Mouse (Mus musculus): ENCODE measurements around the gene Clasp1. TPM values are rescaled to one million over a fixed set of nuclear protein-coding genes. Genes with fewer than 3 reads are reported as not detected.
"Not testable (repeated sequence)": the region's sequence is repeated elsewhere in the genome, so short reads cannot be mapped to it uniquely, and the experiment has no call there.

Clasp1 gene
- polyA plus RNA-seq, 1 experiment from 2014 or later: 103 TPM

GRCm38 (mm10) chr1:118567659-118568058, 178.8 kb downstream of the Clasp1 start:
- no peaks in the 10 kb centered on the region for H3K4me1 ChIP-seq (replicated peaks)
- no peak overlapping the region for H3K27ac ChIP-seq (replicated peaks)
- no peaks in the 10 kb centered on the region for H3K27me3 ChIP-seq
- H3K36me3 ChIP-seq: peaks cover 95% of the 10 kb centered on the region
- ATAC-seq (ENCODE audit: low read depth): no peak
- no peak overlapping the region for H3K4me3 ChIP-seq
- no peak overlapping the region for H3K9ac ChIP-seq
- no peak overlapping the region for H3K4me2 ChIP-seq
- no peaks in the 10 kb centered on the region for H3K9me3 ChIP-seq
- 96% methylated on average over 3 of the region's 3 CpGs for WGBS

- 90% methylated on average over 2 of the region's 2 CpGs for WGBS
- Histone ChIP-seq H3K4me2 (no peak overlapping the region), H3K36me3 (peaks cover 60% of the 10 kb centered on the region), H3K27me3 (no peaks in the 10 kb centered on the region), H3K4me1 (replicated peaks) (no peaks in the 10 kb centered on the region), H3K9ac (no peak overlapping the region), H3K27ac (replicated peaks) (no peak overlapping the region), H3K9me3 (no peaks in the 10 kb centered on the region), H3K4me3 (no peak overlapping the region)
- no peak for ATAC-seq (ENCODE audit: low read depth)
These were observed 191.4 kb downstream of the Clasp1 start for GRCm38 (mm10) chr1:118580174-118580702.

GRCm38 (mm10) chr1:118581179-118581578, 192.3 kb downstream of the Clasp1 start:
- no peak overlapping the region for H3K4me2 ChIP-seq
- H3K27me3 ChIP-seq: no peaks in the 10 kb centered on the region
- H3K4me3 ChIP-seq: no peak overlapping the region
- WGBS: 98% methylated on average over 8 of the region's 8 CpGs
- ATAC-seq (ENCODE audit: low read depth): no peak
- H3K9ac ChIP-seq: no peak overlapping the region
- no peak overlapping the region for H3K27ac ChIP-seq (replicated peaks)
- H3K9me3 ChIP-seq: no peaks in the 10 kb centered on the region
- H3K36me3 ChIP-seq: peaks cover 51% of the 10 kb centered on the region
- H3K4me1 ChIP-seq (replicated peaks): no peaks in the 10 kb centered on the region

GRCm38 (mm10) chr1:118589721-118590120, 200.9 kb downstream of the Clasp1 start:
- H3K4me3 ChIP-seq: no peak overlapping the region
- no peaks in the 10 kb centered on the region for H3K4me1 ChIP-seq (replicated peaks)
- H3K9ac ChIP-seq: no peak overlapping the region
- 87% methylated on average over 5 of the region's 5 CpGs for WGBS
- no peak overlapping the region for H3K27ac ChIP-seq (replicated peaks)
- H3K4me2 ChIP-seq: no peak overlapping the region
- H3K36me3 ChIP-seq: peaks cover 55% of the 10 kb centered on the region
- ATAC-seq (ENCODE audit: low read depth): no peak
- no peaks in the 10 kb centered on the region for H3K27me3 ChIP-seq
- H3K9me3 ChIP-seq: no peaks in the 10 kb centered on the region

- WGBS: 93% methylated on average over 4 of the region's 4 CpGs
- Histone ChIP-seq H3K4me3 (no peak overlapping the region), H3K9me3 (no peaks in the 10 kb centered on the region), H3K4me1 (replicated peaks) (no peaks in the 10 kb centered on the region), H3K4me2 (no peak overlapping the region), H3K9ac (no peak overlapping the region), H3K36me3 (peaks cover 85% of the 10 kb centered on the region), H3K27me3 (no peaks in the 10 kb centered on the region), H3K27ac (replicated peaks) (no peak overlapping the region)
- no peak for ATAC-seq (ENCODE audit: low read depth)
These were observed 204.1 kb downstream of the Clasp1 start for GRCm38 (mm10) chr1:118592933-118593332.

GRCm38 (mm10) chr1:118595395-118595794, 206.5 kb downstream of the Clasp1 start:
- H3K36me3 ChIP-seq: peaks cover 94% of the 10 kb centered on the region
- no peak for ATAC-seq (ENCODE audit: low read depth)
- H3K9me3 ChIP-seq: no peaks in the 10 kb centered on the region
- no peaks in the 10 kb centered on the region for H3K4me1 ChIP-seq (replicated peaks)
- H3K4me2 ChIP-seq: no peak overlapping the region
- 85% methylated on average over 2 of the region's 2 CpGs for WGBS
- no peak overlapping the region for H3K4me3 ChIP-seq
- H3K27me3 ChIP-seq: no peaks in the 10 kb centered on the region
- H3K9ac ChIP-seq: no peak overlapping the region
- no peak overlapping the region for H3K27ac ChIP-seq (replicated peaks)

GRCm38 (mm10) chr1:118597475-118598213, 208.8 kb downstream of the Clasp1 start:
- Histone ChIP-seq H3K9ac (no peak overlapping the region), H3K36me3 (peaks cover 97% of the 10 kb centered on the region), H3K4me2 (no peak overlapping the region), H3K27me3 (no peaks in the 10 kb centered on the region), H3K27ac (replicated peaks) (no peak overlapping the region), H3K4me3 (no peak overlapping the region), H3K4me1 (replicated peaks) (no peaks in the 10 kb centered on the region), H3K9me3 (no peaks in the 10 kb centered on the region)
- 94% methylated on average over 2 of the region's 2 CpGs for WGBS
- no peak for ATAC-seq (ENCODE audit: low read depth)

- H3K36me3 ChIP-seq: peaks cover 97% of the 10 kb centered on the region
- H3K9me3 ChIP-seq: no peaks in the 10 kb centered on the region
- 92% methylated on average over 3 of the region's 3 CpGs for WGBS
These were observed 209.5 kb downstream of the Clasp1 start for GRCm38 (mm10) chr1:118598339-118598738.

GRCm38 (mm10) chr1:118613631-118614183, 224.8 kb downstream of the Clasp1 start:
- H3K36me3 ChIP-seq: peaks cover 27% of the 10 kb centered on the region
- no peak overlapping the region for H3K4me2 ChIP-seq
- H3K9me3 ChIP-seq: no peaks in the 10 kb centered on the region
- H3K9ac ChIP-seq: no peak overlapping the region
- H3K4me3 ChIP-seq: no peak overlapping the region
- H3K27me3 ChIP-seq: no peaks in the 10 kb centered on the region
- H3K4me1 ChIP-seq (replicated peaks): no peaks in the 10 kb centered on the region
- ATAC-seq (ENCODE audit: low read depth): no peak
- WGBS: 88% methylated on average over 3 of the region's 3 CpGs
- H3K27ac ChIP-seq (replicated peaks): no peak overlapping the region

More at GRCm38 (mm10) chr1:118598339-118598738, 209.5 kb downstream of the Clasp1 start:
- no peak overlapping the region for H3K27ac ChIP-seq (replicated peaks)
- no peak overlapping the region for H3K9ac ChIP-seq
- ATAC-seq (ENCODE audit: low read depth): no peak
- H3K4me1 ChIP-seq (replicated peaks): no peaks in the 10 kb centered on the region
- H3K4me2 ChIP-seq: no peak overlapping the region
- no peaks in the 10 kb centered on the region for H3K27me3 ChIP-seq
- H3K4me3 ChIP-seq: no peak overlapping the region

- H3K9me3 ChIP-seq; H3K4me2 ChIP-seq; H3K27me3 ChIP-seq; H3K4me3 ChIP-seq; ATAC-seq (ENCODE audit: low read depth); H3K4me1 ChIP-seq (replicated peaks); H3K36me3 ChIP-seq; H3K9ac ChIP-seq; H3K27ac ChIP-seq (replicated peaks): not testable (repeated sequence)
- WGBS: 80% methylated on average over 5 of the region's 5 CpGs
These were observed 232.2 kb downstream of the Clasp1 start for GRCm38 (mm10) chr1:118621055-118621454.

GRCm38 (mm10) chr1:118622857-118623256, 234.0 kb downstream of the Clasp1 start:
- WGBS: 53% methylated on average over 3 of the region's 3 CpGs
- H3K4me1 ChIP-seq (replicated peaks): peaks cover 6% of the 10 kb centered on the region

GRCm38 (mm10) chr1:118625461-118625860, 236.6 kb downstream of the Clasp1 start:
- H3K9me3 ChIP-seq: no peaks in the 10 kb centered on the region
- peaks cover 42% of the 10 kb centered on the region for H3K27me3 ChIP-seq
- 20% methylated on average over 6 of the region's 6 CpGs for WGBS
- no peaks in the 10 kb centered on the region for H3K36me3 ChIP-seq
- no peak overlapping the region for H3K4me2 ChIP-seq
- H3K27ac ChIP-seq (replicated peaks): no peak overlapping the region
- H3K9ac ChIP-seq: no peak overlapping the region
- ATAC-seq (ENCODE audit: low read depth): no peak
- no peak overlapping the region for H3K4me3 ChIP-seq
- H3K4me1 ChIP-seq (replicated peaks): peaks cover 11% of the 10 kb centered on the region

More at GRCm38 (mm10) chr1:118622857-118623256, 234.0 kb downstream of the Clasp1 start:
- no peak for ATAC-seq (ENCODE audit: low read depth)
- Histone ChIP-seq H3K36me3 (no peaks in the 10 kb centered on the region), H3K4me3 (no peak overlapping the region), H3K27ac (replicated peaks) (no peak overlapping the region), H3K27me3 (peaks cover 21% of the 10 kb centered on the region), H3K9ac (no peak overlapping the region), H3K4me2 (no peak overlapping the region), H3K9me3 (no peaks in the 10 kb centered on the region)
